Mouse (Mus musculus): ENCODE results near the gene Nmnat2.

Nmnat2 gene

GRCm38 (mm10) chr1:153092237-153092975 lies 137.6 kb downstream of the Nmnat2 start:
- peak; percentile 79 for DNase-seq (ENCODE audit: extremely low spot score, low spot score)

- no peak for DNase-seq (ENCODE audit: extremely low spot score, low spot score)
Measured at GRCm38 (mm10) chr1:153093172-153093571, 138.4 kb downstream of the Nmnat2 start.

- DNase-seq (ENCODE audit: extremely low spot score, low spot score), result no peak
Measured at GRCm38 (mm10) chr1:153093581-153093980, 138.8 kb downstream of the Nmnat2 start.

GRCm38 (mm10) chr1:153094226-153095076 lies 139.7 kb downstream of the Nmnat2 start:
- no peak for DNase-seq (ENCODE audit: extremely low spot score, low spot score)

GRCm38 (mm10) chr1:153095328-153095727 lies 140.5 kb downstream of the Nmnat2 start:
- no peak for DNase-seq (ENCODE audit: extremely low spot score, low spot score)

GRCm38 (mm10) chr1:153095826-153096727 lies 141.3 kb downstream of the Nmnat2 start:
- no peak for DNase-seq (ENCODE audit: extremely low spot score, low spot score)

GRCm38 (mm10) chr1:153097017-153097675 lies 142.4 kb downstream of the Nmnat2 start:
- DNase-seq (ENCODE audit: extremely low spot score, low spot score), result no peak

GRCm38 (mm10) chr1:153098586-153098985 lies 143.8 kb downstream of the Nmnat2 start:
- no peak for DNase-seq (ENCODE audit: extremely low spot score, low spot score)

GRCm38 (mm10) chr1:153100912-153101311 lies 146.1 kb downstream of the Nmnat2 start:
- no peak for DNase-seq (ENCODE audit: extremely low spot score, low spot score)

- DNase-seq (ENCODE audit: extremely low spot score, low spot score), result peak; percentile 42
Measured at GRCm38 (mm10) chr1:153101327-153101880, 146.6 kb downstream of the Nmnat2 start.

GRCm38 (mm10) chr1:153102296-153103185 lies 147.7 kb downstream of the Nmnat2 start:
- no peak for DNase-seq (ENCODE audit: extremely low spot score, low spot score)

GRCm38 (mm10) chr1:153103186-153103554 lies 148.4 kb downstream of the Nmnat2 start:
- DNase-seq (ENCODE audit: extremely low spot score, low spot score), result no peak

GRCm38 (mm10) chr1:153104804-153105203 lies 150.0 kb downstream of the Nmnat2 start:
- no peak for DNase-seq (ENCODE audit: extremely low spot score, low spot score)

GRCm38 (mm10) chr1:153107866-153108265 lies 153.1 kb downstream of the Nmnat2 start:
- no peak for DNase-seq (ENCODE audit: extremely low spot score, low spot score)

- no peak for DNase-seq (ENCODE audit: extremely low spot score, low spot score)
Measured at GRCm38 (mm10) chr1:153109346-153109745, 154.6 kb downstream of the Nmnat2 start.

GRCm38 (mm10) chr1:153109836-153110235 lies 155.0 kb downstream of the Nmnat2 start:
- DNase-seq (ENCODE audit: extremely low spot score, low spot score), result no peak

- no peak for DNase-seq (ENCODE audit: extremely low spot score, low spot score)
Measured at GRCm38 (mm10) chr1:153111596-153111995, 156.8 kb downstream of the Nmnat2 start.

GRCm38 (mm10) chr1:153115315-153115714 lies 160.5 kb downstream of the Nmnat2 start:
- no peak for DNase-seq (ENCODE audit: extremely low spot score, low spot score)

GRCm38 (mm10) chr1:153120544-153120943 lies 165.8 kb downstream of the Nmnat2 start:
- no peak for DNase-seq (ENCODE audit: extremely low spot score, low spot score)

- DNase-seq (ENCODE audit: extremely low spot score, low spot score), result no peak
Measured at GRCm38 (mm10) chr1:153121320-153121719, 166.5 kb downstream of the Nmnat2 start.
